Mouse (Mus musculus) gastrocnemius, adult 18-20 months (tissue): ENCODE data around the gene Hcar1. TPM values are rescaled to one million over a fixed set of nuclear protein-coding genes. Genes with fewer than 3 reads are reported as not detected.

ENCODE experiments used
- DNase-seq: peaks from one replicate; pipeline ENCODE4 v3.0.0; 2021; ENCODE audit warnings: low spot score
- long read RNA-seq, 2 experiments: library from polyadenylated mRNA; stranded (forward); transcript quantifications; one replicate each; pipeline ENCODE4 v2.0.0; 2021
- total RNA-seq, 2 experiments: library from RNA; stranded (reverse); gene quantifications; 2 replicates each; pipeline ENCODE4 v1.2.3; 2021

Gene Hcar1
- total RNA-seq: under 1 TPM; 0.21 to 0.36 TPM
- long read RNA-seq, experiment 1, partial matches to known transcripts: 0 of 1 reads
- long read RNA-seq, experiment 1, other reads (novel, unspliced or antisense): 0 of 1 reads
- long read RNA-seq, experiment 2, partial matches to known transcripts: 0 of 1 reads
- long read RNA-seq, experiment 2, other reads (novel, unspliced or antisense): 0 of 1 reads

DNA sequence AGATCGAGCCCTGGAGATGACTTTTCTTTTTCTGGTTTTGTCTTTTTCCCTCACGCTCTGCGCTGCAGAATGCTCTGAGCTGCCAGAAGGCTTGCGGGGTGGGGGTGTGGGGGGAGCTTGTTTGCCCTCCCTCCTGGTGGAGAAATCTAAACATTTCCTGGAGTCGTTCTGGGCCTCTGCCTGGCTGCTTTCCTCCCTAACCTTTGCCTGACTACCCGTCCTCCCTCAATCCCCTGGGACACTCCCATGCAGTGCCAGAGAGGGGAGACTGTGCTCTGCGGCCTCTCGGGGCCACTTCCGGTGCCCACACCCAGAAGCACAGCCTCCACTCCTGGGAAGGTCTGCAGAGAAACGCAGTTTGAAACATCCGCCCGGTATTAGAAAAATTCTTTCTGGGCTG, at the start of gene Hcar1:
Gene Hcar1 (minus strand): TSS at position 93 of the 400 bp plus-strand sequence.
- DNase-seq: no peak

DNA sequence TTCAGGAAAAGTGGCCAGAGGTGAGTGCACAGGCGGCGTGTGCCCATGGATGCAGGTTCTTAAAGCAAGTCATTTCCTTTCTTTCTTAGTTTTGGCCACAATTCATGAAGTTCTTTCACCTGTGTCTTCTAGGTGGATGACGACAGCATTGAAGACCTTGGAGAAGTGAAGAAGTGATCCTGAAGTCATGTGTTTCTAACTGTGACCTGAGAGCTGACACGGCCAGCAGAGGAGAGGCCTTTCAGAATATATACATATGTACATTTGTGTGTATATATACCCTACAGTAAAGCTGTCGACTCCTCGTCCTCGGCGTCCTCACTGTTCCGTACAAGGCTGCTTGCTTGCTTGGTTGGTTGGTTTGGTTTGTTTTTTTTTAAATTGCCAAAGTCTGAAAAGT, 47.3 kb upstream of the Hcar1 start, which contains the start of gene Gm43518:
Gene Gm43518 (plus strand): TSS at position 301 of the 400 bp plus-strand sequence.
- no peak for DNase-seq

DNA sequence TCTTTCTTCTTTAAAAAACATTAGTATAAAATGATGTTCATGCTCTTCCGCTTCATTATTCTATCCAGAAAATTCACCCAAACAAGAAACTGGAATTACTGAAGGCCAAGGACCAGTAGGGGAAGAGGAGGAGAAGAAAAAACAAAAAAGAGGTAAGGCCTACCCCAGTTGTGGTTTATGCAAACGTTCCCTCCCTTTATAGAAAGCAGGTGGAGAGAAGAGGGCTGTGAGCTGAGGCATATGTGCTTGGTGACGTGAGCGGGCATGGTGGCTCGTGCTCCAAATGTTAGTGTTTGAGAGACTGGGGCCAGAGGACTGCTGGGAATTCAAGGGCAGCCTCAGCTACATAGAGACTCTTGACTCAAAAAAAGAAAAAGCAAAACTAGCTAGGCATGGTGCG, 42.3 kb upstream of the Hcar1 start:
- DNase-seq: no peak

DNA sequence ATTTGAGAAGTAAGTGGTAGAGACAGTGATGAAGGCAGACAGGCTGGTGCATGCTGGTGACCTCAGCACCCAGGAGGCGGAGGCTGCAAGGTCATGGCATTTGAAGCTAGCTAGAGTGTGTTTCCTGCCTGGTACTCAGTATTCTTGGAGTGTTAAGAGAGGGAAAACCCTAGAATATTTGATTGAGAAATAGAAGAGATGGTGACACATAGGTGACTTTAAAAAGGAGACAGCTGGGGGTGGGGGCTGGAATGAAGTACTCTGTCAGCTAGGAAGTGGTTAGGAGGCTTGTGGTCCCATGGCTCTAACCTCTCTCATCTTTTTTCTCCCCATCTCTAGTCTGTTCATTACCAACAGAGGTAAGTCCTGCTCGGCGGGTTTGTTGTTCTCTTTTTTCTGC, 35.0 kb upstream of the Hcar1 start:
- no peak for DNase-seq

DNA sequence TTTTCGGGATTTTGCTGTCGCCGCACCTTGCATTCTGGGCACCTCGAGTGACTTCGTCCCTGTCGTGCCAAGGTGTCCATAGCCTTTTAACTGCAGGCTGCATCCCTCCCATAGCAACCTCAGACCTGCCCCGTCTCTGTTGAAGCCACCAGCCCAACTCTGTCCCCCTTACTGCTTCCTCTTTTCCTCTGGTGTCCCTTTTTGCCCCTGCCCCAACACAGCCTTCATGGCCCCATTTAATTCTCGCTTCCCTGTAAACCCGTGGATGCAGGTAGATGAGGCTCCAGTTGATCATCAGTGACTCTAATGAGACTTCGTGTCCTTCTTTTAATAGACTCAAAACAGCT, 27.8 kb upstream of the Hcar1 start:
- no peak for DNase-seq

DNA sequence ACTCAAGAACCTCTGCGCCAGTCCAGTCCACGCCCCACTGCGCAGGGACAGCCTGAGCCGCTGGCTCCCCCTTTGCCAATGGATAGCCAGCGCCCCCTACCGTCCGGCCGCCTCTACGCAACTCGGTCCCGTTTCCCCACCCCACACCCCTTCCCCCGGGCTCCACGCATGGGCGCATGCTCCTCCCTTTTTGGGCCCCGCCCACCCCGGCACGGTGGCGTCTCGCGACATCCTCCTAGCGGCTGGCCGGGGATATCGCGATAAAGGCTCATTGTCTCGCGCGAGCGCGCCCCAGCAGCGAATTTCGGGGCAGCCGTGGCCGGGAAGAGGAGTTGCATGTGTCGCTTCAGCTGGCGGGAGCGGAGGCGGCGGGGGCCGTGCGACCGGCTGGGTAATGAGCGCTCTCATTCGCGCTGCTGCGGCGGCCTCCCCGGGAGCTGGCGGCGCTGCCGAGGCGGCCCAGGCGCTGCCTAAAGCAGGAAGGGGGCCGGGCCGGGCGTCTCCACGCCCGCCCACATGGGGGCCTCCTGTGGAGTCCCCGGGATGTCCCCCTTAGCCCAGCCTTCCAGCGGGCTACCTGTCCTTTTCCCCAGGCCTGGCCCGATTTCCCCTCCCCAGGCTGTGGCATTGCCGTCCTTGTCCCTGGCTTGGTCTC, 27.3 kb upstream of the Hcar1 start, which contains the start of gene Denr:
Gene Denr (plus strand): TSS at position 200 of the 655 bp plus-strand sequence.
- DNase-seq: peak; percentile 99

DNA sequence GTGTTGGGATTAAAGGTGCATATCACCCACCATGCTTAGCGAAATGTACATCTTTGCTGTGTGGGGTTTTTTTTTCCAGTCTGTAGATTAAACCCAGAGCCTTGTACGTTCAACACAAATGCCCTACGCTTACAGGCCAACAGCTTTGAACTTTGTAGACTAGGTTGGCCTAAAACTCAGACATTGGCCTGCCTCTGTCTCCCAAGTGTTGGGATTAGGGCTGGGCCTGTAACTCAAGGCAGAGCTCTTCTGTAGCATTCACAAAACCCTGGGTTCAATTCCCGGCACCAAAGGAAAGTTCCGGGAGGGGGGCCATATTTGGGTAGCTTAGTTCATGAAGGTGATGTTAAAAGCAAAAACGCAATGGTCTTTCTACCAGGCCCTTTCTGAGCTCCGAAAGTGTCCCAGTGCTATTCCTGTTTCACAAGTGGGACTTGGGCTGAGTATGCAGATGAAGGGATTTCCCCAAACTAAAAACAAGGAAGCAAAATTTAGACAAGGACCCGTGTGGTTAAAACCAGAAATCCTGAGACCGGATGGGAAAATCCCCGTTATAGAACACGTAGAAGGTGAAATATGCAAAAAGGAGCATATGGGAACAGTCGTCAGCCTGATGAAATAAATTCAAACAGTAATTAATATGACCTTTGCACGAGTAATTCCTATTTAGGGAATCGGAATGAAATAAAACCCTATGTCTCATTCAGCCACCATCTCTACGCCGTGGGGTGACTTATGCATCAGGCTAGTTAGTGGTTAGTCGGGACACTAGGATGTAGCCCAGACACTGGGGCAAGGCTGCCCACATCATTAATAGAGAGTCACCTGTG, 26.5 kb upstream of the Hcar1 start:
- DNase-seq: no peak

DNA sequence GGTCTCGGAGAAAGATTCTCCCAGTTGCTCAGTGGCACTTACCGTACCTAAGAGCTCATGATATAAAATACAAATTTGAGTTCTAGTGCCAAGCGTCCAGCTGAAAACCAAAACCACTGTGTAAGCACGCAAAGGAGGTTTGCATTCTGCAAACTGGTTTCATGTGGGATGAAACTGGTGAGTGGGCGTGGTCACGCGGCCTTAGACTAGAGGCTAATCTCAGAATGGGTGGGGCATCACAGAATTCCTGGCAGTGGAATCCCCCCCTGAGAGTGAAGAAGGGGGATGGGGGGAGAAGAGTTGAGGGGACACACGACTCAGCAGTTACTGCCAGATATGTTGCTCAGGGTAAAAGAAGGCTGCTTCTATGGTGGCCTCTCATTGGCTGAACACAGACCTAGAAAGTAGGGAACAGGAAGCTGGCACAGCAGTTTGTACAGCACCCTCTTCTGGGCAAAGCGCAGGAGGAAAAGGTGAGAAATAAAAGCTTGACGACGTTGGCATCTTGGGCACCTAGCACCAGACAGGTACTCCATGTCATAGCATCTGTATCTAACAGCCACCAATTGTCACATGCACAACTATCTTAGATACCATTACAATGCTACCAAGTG, 24.3 kb upstream of the Hcar1 start:
- DNase-seq: no peak

DNA sequence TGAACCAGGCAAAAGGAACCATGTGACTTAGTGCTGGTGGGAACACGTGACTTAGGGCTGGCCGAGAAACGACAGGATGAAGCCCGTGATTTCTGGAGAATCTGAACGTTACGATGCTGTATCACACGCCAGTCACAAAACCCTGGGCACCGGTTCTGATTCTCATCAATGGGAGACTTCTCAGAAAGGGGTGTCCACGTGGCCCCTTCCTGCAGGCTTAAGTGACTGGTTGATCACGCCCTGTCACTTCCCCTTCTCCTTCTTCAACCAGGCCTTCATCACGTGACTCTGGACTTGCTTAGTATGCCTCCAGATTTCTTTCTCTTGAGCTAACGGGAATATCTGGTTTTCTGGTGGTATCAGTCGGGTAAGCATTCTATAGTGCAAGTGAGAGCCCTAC, 17.5 kb upstream of the Hcar1 start:
- DNase-seq: no peak

DNA sequence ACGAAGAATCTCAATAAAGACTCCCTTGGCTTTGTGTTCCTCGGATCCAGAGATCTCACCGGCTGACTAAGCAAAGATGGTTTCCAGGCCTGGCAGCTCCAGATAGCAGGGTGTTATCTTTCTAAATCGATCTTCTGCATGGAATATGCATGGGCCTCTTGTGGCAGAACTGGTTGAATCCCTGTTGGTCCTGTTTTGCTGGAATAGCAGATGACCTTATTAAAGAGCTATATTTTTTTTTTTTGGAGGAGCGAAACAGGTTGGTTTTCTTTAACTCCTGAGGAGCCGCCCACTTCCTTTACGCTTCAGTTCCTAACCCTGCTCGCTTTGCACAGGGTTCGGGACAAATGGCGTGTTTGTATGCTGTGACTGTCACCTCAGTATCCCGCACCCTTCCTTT, 16.6 kb upstream of the Hcar1 start:
- DNase-seq: no peak

DNA sequence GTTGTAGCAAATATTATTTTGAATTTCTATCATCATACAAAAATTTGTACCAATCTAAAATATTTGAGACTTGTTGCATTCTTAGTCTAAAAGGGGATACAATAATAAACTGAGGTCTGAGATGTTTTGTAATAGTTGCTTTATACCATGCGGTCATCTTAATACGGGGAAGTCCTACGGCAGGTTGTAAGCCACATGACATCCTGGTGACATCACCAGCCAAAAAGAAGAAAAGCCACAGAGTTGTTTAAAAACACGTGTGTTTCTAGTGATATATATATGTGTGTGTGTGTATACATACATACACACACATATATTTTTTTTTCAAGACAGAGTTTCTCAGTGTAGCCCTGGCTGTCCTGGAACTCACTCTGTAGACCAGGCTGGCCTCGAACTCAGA, 13.7 kb upstream of the Hcar1 start:
- DNase-seq: no peak

DNA sequence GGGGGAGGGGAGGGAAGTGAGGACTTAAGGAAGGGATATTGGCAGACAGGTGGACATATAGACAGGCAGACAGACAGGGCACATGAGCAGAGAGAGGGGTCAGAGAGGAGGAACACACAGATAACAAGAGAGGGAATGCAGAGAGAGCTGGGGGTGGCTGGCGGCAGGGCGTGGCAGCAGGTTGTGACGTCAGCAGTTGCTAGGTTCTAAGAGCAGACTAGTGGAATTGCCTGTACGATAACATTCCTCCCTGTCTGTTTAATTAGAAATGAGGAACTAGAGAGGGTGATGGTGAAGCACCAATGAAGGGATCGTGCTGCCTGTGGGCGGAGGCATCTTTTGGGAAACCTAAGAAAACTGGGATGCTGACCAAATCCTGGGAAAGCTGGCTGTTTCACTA, 11.8 kb upstream of the Hcar1 start:
- no peak for DNase-seq

DNA sequence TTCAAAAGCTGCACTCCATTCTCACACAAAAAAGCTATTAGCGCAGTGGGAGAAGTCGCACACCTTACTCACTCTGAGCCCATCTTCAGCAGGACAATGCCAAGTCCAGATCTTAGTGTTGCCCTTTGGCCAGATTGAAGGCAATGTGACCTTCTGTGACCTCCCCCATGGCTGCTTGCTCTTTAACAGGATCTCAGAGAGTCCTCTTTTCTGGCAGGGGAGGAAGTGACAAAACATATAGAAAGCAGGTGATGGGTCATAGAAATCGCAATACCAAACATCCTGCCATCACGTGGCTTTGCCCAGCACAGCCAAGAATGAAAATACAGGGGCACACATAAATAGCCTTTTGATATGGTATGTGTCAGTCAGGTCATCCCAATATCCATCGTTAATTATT, 11.2 kb upstream of the Hcar1 start:
- DNase-seq: no peak

DNA sequence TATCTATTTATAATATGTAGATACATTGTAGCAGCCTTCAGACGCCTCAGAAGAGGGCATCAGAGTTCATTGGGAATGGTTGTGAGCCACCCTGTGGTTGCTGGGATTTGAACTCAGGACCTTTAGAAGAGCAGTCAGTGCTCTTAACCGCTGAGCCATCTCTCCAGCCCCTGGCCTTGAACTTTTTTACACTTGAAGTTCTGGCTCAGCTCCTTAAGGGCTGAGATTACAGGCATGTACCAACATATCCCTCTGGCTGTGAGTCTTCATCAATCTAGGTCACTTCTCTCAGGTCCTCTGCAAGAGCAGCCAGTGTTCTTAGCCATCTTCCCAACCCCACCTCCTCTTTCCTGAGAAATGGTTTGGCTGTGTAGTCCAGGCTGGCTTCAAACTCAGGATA, 10.5 kb upstream of the Hcar1 start:
- no peak for DNase-seq

DNA sequence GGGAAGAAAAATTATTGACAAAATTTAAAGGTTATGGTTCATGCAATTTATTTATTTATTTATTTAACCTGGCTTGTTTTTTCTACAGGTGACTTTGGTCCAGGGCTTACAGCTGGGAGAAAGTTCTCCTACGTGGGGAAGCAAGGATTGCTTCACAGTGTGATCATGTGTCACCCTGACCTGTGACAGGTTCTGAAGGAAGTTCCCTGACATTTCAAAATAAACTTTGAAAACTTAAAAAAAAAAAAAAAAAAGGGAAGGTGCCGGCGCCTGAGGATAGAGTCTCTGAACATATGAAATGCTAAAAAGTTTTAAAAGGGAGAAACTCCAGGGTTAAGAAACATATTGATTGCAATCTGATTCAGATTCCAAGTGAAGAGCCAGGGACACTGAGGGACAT, 6.5 kb upstream of the Hcar1 start:
- DNase-seq: no peak

DNA sequence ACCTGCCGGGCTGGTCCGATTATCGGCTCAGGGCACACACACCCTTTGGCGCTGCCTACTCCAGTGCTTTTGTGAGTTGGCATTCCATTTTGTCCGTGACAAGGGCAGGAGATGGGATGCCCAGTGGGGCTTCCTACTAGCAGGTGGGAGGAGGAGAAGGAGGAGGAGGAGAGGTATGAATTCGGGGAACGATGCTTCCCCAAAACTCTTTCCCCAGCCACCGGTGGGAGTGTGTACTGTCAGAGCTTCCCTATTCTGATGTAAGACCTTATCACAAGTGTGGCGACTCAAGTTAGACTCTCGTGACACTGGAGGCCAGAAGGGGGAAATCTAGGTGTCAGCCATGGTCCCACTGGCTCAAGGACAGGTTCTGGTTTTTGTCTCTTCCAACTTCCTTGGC, 4.5 kb upstream of the Hcar1 start:
- DNase-seq: no peak

DNA sequence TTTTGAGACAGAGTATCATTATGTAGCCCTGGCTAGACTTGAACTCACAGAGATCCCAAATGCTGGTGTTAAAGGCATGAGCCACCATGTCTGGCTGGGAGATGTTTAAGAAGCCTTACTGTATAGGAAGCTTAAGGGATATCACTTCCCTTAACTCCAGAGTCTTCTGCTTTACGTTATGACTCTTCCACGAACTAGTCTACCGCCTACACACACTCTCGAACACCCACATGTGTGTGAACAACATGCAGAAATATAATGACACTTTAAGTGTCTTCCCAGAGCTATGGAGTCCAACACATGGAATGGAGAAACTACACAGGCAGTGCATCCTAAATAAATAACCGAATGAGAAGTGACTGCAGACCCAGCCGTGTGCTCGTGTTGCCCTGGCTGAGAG, 4.1 kb upstream of the Hcar1 start:
- no peak for DNase-seq

DNA sequence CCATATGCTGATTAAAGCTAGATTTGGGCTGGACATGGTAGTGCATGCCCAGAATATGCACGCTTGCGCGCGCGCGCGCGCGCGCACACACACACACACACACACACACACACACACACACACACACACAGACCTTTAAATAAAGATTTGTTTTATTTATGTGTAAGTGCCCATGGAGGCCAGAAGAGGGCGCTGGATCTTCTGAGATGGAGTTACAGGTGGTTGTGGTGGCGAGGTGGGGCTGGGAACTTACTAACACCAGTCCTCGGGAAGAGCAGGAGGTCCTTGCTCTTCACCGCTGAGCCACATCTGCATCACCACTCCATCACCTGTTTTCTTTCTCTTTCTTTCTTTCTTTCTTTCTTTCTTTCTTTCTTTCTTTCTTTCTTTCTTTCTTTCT, 958 bp upstream of the Hcar1 start:
- no peak for DNase-seq

DNA sequence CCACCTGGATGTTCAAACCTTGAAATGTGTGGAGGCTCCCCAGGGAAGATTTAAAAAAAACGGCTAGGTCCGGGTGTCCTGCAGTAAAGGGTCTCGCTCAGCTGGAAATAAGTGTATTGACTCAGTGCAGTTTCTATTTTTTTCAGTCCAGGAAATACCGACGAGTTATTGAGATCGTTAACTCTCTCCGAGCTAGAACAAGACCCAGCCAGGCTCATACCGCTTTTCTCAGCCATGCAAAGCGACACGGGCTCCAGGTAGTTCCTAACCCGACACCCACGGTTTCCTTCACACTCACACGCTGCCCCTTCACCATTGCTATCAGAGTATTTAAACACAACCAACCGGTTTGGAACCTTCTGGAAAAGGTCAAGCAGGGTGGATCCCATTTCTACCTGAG, 1.8 kb downstream of the Hcar1 start:
- no peak for DNase-seq

DNA sequence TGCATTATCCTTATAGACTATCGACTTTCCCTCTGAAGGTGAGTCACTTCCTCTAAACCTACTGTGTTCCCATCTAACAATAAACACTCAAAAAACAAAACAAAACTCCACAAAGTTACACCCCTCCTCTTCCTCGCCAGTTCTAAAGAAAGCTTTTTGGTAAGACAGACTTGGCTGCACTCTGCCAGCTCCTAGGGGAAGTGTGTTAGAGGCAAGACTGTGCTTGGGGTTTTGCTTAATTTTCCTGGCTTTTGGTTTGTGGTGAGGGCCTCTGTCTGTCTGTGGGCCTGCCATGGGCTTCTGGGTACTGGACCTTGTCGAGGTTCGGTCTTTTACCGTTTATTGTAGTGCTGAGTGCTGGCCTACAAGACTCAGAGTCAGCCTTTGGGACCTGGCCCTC, 5.6 kb downstream of the Hcar1 start:
- no peak for DNase-seq

DNA sequence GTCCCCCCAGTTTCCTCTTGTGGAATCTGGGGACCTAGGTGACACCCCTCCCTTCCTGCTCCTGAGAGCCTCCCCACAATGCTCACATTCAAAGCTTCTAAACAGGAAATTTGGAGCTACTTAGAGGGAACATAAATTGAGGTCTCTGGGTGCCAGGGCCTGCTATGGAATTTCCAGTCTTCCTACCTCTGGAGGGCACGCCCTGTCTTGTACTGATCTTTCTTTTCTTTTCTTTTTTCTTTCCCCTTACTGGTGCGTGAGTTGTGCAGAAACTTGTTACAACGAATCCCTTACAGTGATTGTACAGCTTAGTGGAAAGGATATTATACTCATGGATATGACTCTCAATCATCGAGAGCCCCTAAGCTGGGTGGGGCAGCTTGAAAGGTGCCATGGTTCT, 10.2 kb downstream of the Hcar1 start:
- DNase-seq: no peak

DNA sequence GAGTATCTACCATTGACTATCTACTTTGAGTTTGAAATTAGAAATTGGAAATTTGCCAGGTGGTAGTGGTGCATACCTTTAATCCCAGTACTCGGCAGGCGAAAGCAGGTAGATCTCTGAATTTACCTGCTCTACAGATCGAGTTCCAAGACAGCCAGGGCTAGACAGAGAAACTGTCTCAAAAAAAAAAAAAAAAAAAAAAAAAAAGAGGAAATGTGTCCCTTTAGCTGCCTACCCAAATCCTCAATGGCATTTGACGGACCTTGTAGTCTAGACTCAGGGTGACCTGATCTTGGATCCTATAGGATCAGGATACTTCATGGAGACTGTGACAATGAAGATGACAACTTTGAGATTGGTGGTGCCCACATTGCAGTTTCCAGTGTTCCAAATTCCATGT, 13.4 kb downstream of the Hcar1 start:
- no peak for DNase-seq
